Mouse (Mus musculus) liver, postnatal 0 days (tissue): ENCODE results near the gene Pmvk. TPM values are rescaled to one million over a fixed set of nuclear protein-coding genes. Genes with fewer than 3 reads are reported as not detected.

Source experiments
- ATAC-seq: fragments of 200-750 bp; cut with Nextera tagmentation; 2 replicates; pipeline ENCODE4 v1.8.0; 2017; ENCODE audit warnings: mild to moderate bottlenecking, moderate library complexity
- DNase-seq: peaks from one replicate; pipeline ENCODE4 v3.0.0-alpha.2; 2016
- H3K27ac ChIP-seq: fragments of 300-500 bp; sonication (generic); 2 replicates; pipeline ENCODE4 v1.5.1; 2014; ENCODE audit warnings: antibody characterized with exemption, moderate library complexity, mild to moderate bottlenecking, low read depth
- H3K27me3 ChIP-seq: fragments of 300-500 bp; sonication (generic); 2 replicates; pipeline ENCODE4 v1.6.1; 2014; ENCODE audit warnings: low read length, control low read depth, mixed read lengths; ENCODE audit not compliant: insufficient read depth
- H3K36me3 ChIP-seq: fragments of 300-500 bp; sonication (generic); replicated peaks from 2 replicates; pipeline ENCODE4 v1.6.1; 2014; ENCODE audit warnings: mild to moderate bottlenecking, control low read depth, low read length, moderate library complexity, mixed read lengths; ENCODE audit not compliant: insufficient read depth
- H3K4me1 ChIP-seq: fragments of 300-500 bp; sonication (generic); 2 replicates; pipeline ENCODE4 v1.6.1; 2014; ENCODE audit warnings: antibody characterized with exemption, mild to moderate bottlenecking, control low read depth; ENCODE audit not compliant: insufficient read depth
- H3K4me2 ChIP-seq: fragments of 300-500 bp; sonication (generic); 2 replicates; pipeline ENCODE4 v1.6.1; 2014; ENCODE audit warnings: low read depth, mild to moderate bottlenecking, low read length, moderate library complexity, mixed read lengths
- H3K4me3 ChIP-seq: fragments of 300-500 bp; sonication (generic); 2 replicates; pipeline ENCODE4 v1.5.1; 2014; ENCODE audit warnings: low read depth, low read length
- H3K9ac ChIP-seq: fragments of 300-500 bp; sonication (generic); replicated peaks from 2 replicates; pipeline ENCODE4 v1.6.1; 2014; ENCODE audit warnings: mild to moderate bottlenecking, moderate library complexity
- H3K9me3 ChIP-seq: fragments of 300-500 bp; sonication (generic); 2 replicates; pipeline ENCODE4 v1.6.1; 2016; ENCODE audit warnings: mild to moderate bottlenecking, control low read depth, low read length, mixed read lengths
- CTCF ChIP-seq: sonication (generic); IDR thresholded peaks from 2 replicates; pipeline ENCODE4 v1.5.1; 2016; ENCODE audit warnings: antibody characterized with exemption, low read depth
- EP300 ChIP-seq: IDR thresholded peaks from 2 replicates; pipeline ENCODE4 v1.6.1; 2016; ENCODE audit warnings: antibody characterized with exemption, low read depth, mild to moderate bottlenecking
- WGBS: fragments of 180-500 bp; shearing (Covaris S2); extraction: QIAGEN DNeasy Blood & Tissue Kit; methylation state at CpG from one replicate; pipeline ENCODE4 v1.1.7; 2014; ENCODE audit not compliant: insufficient replicate concordance; 5-methylcytosine and 5-hydroxymethylcytosine counted together
- polyA plus RNA-seq: library from polyadenylated mRNA; unstranded; fragments of >200 nt; fragmentation: Nextera tagmentation; extraction: Ambion mirVana; gene quantifications from 2 replicates; pipeline ENCODE4 v1.2.1, GENCODE M21; 2015

The Pmvk gene
- polyA plus RNA-seq: 13.4 and 13.8 TPM in 2 replicates

DNA sequence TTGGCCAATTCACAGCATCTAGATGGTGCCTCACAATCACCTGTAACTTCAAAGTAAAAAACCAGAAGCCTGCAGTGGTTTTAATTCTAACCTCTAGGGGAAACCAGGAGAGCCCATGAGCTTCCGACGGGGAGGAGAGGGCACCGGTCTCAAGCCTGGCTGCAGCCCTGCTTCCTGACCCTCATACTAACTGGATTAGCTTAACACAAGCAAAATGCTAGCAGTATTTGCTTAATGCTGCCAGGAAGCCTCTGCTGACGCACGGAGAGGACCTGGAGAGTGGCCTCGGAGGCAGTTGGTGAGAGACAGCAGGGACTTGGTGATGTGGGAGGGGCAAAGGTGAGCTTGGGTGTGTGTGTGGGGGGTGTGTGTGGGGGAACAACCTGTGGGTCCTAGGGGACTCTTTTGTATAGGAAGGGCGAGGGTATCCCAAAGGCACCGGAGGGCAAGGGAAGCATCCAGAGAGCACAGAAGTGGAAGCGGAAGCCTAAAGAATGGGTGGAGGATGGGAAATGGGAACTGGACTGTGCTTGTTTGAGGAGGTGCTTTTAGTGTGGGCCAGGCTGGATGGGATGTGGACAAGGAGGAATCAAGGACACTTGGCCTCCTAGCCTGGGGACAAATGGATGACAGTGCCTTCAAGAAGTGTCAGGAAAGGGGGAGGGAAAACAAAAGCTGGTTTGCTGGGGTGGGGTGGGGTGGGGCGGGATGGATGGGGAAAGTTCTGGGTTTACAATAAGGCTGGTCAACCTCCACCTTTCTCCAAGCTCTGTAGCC lies at the start of gene Pmvk:
Pmvk (plus strand) TSS at position 141 of the 777 bp plus-strand sequence.
- Histone ChIP-seq H3K4me2 (no peak within 1 kb of the TSS), H3K27ac (no peak within 1 kb of the TSS), H3K36me3 (no peaks in the 10 kb centered on the region), H3K9ac (no peak within 1 kb of the TSS), H3K27me3 (no peaks in the 10 kb centered on the region), H3K4me1 (peaks cover 11% of the 10 kb centered on the region), H3K9me3 (no peaks in the 10 kb centered on the region), H3K4me3 (no peak within 1 kb of the TSS)
- ATAC-seq: no peak
- TF ChIP-seq EP300: no peak
- TF ChIP-seq CTCF: no peak
- WGBS: 58% methylated on average over 10 of the region's 10 CpGs
- DNase-seq: no peak

DNA sequence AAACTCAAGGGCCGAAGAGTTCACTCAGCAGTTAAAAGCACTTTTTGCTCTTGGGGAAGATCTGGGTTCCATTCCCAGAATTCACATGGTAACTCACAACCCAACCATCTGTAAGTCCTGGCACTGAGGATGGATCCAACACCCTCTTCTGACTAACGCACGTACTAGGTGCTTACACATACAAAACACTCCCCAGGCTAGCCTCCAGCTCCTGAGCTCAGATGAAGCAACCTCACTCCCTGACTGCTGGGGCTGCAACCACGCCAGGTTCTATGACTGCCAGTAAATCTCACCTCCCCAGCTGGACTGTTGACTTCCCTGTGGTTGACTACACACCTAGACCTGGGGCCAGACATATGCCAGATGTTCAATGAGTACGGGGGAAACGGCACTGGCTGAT lies 47.5 kb upstream of the Pmvk start:
- TF ChIP-seq CTCF: no peak
- no peak for TF ChIP-seq EP300
- ATAC-seq (no peak), DNase-seq (no peak)
- no peak overlapping the region for H3K4me2 ChIP-seq
- H3K4me3 ChIP-seq: no peak overlapping the region
- peaks cover 43% of the 10 kb centered on the region for H3K36me3 ChIP-seq
- H3K27ac ChIP-seq: no peak overlapping the region
- no peak overlapping the region for H3K9ac ChIP-seq
- no peaks in the 10 kb centered on the region for H3K27me3 ChIP-seq
- H3K9me3 ChIP-seq: no peaks in the 10 kb centered on the region
- 78% methylated on average over 6 of the region's 6 CpGs for WGBS
- H3K4me1 ChIP-seq: peaks cover 15% of the 10 kb centered on the region

DNA sequence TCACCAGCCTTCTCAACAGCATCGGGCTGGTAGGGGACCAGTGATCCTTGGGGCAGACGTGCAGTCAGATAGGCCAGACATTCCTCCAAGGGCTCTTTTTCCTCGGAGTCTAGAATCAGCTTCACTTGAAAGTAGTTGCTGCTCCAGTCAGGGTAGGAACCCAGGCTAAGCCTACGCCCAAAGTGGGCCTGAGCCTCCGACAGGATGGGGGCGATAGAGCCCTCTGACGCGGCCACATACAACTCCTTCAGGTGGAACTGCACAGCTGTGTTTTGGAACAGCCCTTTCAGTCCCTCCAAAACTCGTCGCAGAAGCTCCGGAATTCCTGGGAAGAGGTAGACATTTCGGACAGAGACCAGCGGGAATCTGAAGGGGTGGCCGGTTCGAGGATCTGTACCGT lies 45.9 kb upstream of the Pmvk start:
- Histone ChIP-seq H3K9me3 (no peaks in the 10 kb centered on the region), H3K9ac (no peak overlapping the region), H3K4me1 (peaks cover 18% of the 10 kb centered on the region), H3K27ac (no peak overlapping the region), H3K4me2 (no peak overlapping the region), H3K27me3 (no peaks in the 10 kb centered on the region), H3K36me3 (peaks cover 30% of the 10 kb centered on the region), H3K4me3 (no peak overlapping the region)
- 82% methylated on average over 16 of the region's 16 CpGs for WGBS
- DNase-seq (no peak), ATAC-seq (no peak)
- TF ChIP-seq EP300: no peak
- no peak for TF ChIP-seq CTCF

DNA sequence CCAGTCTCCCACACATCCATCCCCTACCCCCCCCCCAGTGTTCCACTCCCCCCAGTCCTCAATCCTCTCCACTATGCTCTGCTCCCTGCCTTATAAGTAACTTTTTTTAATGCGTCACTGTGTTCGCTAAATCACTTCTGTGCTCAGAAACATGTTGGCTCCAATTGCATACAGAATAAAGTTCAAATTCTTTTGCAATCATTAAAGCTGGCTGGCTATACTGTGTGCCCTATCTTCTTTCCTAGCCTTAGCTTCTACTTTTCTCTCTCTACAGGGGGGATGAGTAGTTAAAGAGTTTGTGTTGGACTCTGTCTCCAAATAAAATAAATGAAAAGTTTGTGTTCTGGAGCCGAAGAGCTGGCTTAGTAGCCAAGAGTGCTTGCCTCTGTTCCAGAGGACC lies 44.6 kb upstream of the Pmvk start:
- Histone ChIP-seq H3K4me1 (peaks cover 18% of the 10 kb centered on the region), H3K9ac (no peak overlapping the region), H3K27ac (peak overlapping the region; percentile 66), H3K4me3 (no peak overlapping the region), H3K27me3 (no peaks in the 10 kb centered on the region), H3K36me3 (peaks cover 31% of the 10 kb centered on the region), H3K9me3 (no peaks in the 10 kb centered on the region), H3K4me2 (peak overlapping the region; percentile 26; the same call in 1 of the 2 replicates)
- ATAC-seq (peak; percentile 8; the same call in 1 of the 2 replicates), DNase-seq (no peak)
- 75% methylated on average over 3 of the region's 3 CpGs for WGBS
- TF ChIP-seq EP300 (no peak), CTCF (no peak)

DNA sequence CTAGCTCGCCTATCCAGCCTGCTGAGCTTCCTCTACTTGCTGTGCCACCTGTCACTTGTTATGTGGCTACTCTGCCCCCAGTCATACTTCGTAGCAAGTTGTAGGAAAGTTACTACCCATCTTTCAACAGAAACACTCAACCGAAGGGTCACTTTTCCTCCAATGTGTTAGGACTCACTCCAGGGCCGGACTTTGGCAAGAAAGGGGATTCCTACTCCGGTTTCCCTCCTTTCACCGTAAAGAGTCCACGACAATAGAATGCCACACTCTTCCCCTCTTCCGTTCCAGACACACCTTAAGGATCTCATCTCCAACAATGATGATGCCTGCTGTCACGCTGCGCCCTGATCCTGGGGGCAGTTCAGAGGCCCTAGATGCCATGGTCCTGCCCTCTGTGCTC lies 43.5 kb upstream of the Pmvk start:
- Histone ChIP-seq H3K4me3 (peak overlapping the region; percentile 63), H3K36me3 (peaks cover 30% of the 10 kb centered on the region), H3K27ac (peak overlapping the region; percentile 42), H3K4me1 (peaks cover 18% of the 10 kb centered on the region), H3K9me3 (no peaks in the 10 kb centered on the region), H3K9ac (peak overlapping the region; percentile 46), H3K27me3 (no peaks in the 10 kb centered on the region), H3K4me2 (peak overlapping the region; percentile 67)
- WGBS: 69% methylated on average over 10 of the region's 10 CpGs
- ATAC-seq (no peak), DNase-seq (no peak)
- TF ChIP-seq CTCF (no peak), EP300 (no peak)

DNA sequence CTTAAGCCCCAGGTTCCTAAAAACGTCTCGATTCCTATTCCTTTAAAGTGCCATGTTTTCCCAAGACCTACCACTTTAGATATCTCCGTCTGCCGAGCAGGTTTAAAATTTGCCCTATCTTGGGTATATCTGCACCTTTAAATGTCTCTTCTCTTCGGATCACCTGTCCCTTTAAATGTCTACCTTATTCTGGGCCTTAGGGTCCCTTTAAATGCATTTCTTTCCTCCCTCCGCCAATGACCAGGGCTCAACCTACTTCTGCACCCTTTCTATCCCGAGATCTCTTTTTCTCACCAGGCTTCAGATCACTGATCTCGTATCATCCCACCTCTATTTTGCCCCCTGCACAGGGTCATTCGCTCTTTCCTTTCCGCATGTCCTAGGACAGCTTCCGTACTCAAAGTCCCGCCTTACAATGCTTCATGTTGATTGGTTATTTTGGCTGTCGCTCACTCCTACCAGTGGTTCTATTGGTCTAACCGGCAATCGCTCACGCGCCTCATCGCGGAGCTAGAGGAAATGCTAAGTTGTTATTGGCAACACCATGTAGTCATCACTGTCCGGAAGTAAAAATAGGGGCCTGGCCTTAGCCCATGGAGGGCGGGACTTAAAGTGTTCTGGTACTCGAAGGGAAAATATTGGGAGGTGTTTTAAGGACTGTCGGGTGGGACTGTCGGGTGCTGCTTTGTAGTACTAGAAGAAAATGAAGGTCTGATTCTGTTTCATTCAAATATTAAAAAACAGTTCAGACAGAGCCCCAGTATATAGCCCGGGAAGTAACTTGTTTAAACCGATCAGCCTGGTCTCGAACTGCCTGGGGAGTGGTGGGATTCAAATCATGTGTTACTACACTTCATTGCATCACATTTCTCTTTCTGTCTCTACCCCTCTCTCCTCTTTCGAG lies 42.6 kb upstream of the Pmvk start, which contains the start of gene Flad1:
Flad1 (minus strand) TSS at position 381 of the 904 bp plus-strand sequence.
- Histone ChIP-seq H3K4me2 (peak within 1 kb of the TSS; percentile 67), H3K36me3 (peaks cover 36% of the 10 kb centered on the region), H3K4me3 (peak within 1 kb of the TSS; percentile 63), H3K9ac (peak within 1 kb of the TSS; percentile 46), H3K4me1 (peaks cover 20% of the 10 kb centered on the region), H3K27me3 (no peaks in the 10 kb centered on the region), H3K9me3 (no peaks in the 10 kb centered on the region), H3K27ac (peak within 1 kb of the TSS; percentile 70)
- DNase-seq (peak; percentile 96), ATAC-seq (peak; percentile 98)
- WGBS: 3% methylated on average over 28 of the region's 28 CpGs
- no peak for TF ChIP-seq CTCF
- peak; percentile 89 for TF ChIP-seq EP300
